Mouse (Mus musculus): Measurements from ENCODE around the gene Nfkbid. TPM values are rescaled to one million over a fixed set of nuclear protein-coding genes. Genes with fewer than 3 reads are reported as not detected.

The Nfkbid gene
- total and polyA plus RNA-seq, 3 experiments = 144 to 197 (median 161) TPM

DNA sequence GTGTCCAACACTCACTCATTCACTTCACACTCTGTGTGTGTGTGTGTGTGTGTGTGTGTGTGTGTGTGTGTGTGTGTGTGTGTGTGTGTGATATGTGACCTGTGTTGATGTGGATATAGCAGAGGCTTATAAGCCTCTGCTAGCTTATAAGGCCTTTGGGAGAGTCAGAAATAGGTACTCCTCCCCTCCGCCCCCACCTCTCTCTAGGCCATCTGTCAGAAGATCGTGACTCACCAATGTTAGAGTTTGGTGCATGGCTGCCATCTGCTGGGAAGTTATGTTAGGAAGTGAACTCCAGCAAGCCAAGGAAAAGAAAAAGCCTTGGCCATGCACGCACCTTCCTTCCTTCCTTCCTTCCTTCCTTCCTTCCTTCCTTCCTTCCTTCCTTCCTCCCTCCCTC is 10.3 kb downstream of the Nfkbid start:
- no peak overlapping the region for H3K4me3 ChIP-seq (replicated peaks in 1 of 3; ENCODE audit: low read depth in 2 of 3, low read length in 2 of 3, poor library complexity in 1 of 3)
- H3K4me1 ChIP-seq (ENCODE audit: control insufficient read depth in 1 of 2, insufficient read depth in 2 of 2) = peaks cover 10 to 45% of the 10 kb centered on the region in 2 experiments
- no peak overlapping the region for H3K9ac ChIP-seq (ENCODE audit: insufficient read depth, low read depth)
- no peak overlapping the region for H3K4me2 ChIP-seq (ENCODE audit: insufficient read depth, low read depth, poor library complexity, severe bottlenecking)
- peaks cover 19 to 25% of the 10 kb centered on the region in 2 experiments for H3K36me3 ChIP-seq (replicated peaks in 1 of 2; ENCODE audit: control insufficient read depth in 1 of 2, insufficient read depth in 1 of 2, low read length in 1 of 2)
- no peak for TF ChIP-seq TBP (conservative IDR thresholded peaks at IDR 0.05; ENCODE audit: low read depth, low read length)
- peak; percentile 97 for TF ChIP-seq SMC3 (IDR thresholded peaks at IDR 0.05; ENCODE audit: low read depth, low read length)
- TF ChIP-seq MAFK (IDR thresholded peaks at IDR 0.05; ENCODE audit: insufficient replicate concordance, low read length) = no peak
- TF ChIP-seq IRF4 (IDR thresholded peaks at IDR 0.05; ENCODE audit: low read depth, low read length) = no peak; the same call in 1 of the 2 replicates
- TF ChIP-seq NELFE (IDR thresholded peaks at IDR 0.05; ENCODE audit: low read depth, low read length) = no peak
- TF ChIP-seq CHD1 (IDR thresholded peaks at IDR 0.05; ENCODE audit: low read depth, low read length) = no peak
- TF ChIP-seq CHD2 (IDR thresholded peaks at IDR 0.05; ENCODE audit: low read length) = no peak
- TF ChIP-seq TCF12 (IDR thresholded peaks at IDR 0.05; ENCODE audit: low read depth, low read length) = no peak
- TF ChIP-seq EP300 (IDR thresholded peaks at IDR 0.05; ENCODE audit: low read length) = no peak
- no peak for TF ChIP-seq UBTF (IDR thresholded peaks at IDR 0.05; ENCODE audit: low read depth, low read length)
- peak; percentile 49; the same call in 1 of the 2 replicates for TF ChIP-seq SIN3A (IDR thresholded peaks at IDR 0.05; ENCODE audit: low read length)
- TF ChIP-seq RCOR1 (conservative IDR thresholded peaks at IDR 0.05; ENCODE audit: low read depth, low read length) = no peak
- no peak for TF ChIP-seq ETS1 (conservative IDR thresholded peaks at IDR 0.05; ENCODE audit: low read depth, low read length)
- TF ChIP-seq MXI1 (IDR thresholded peaks at IDR 0.05; ENCODE audit: low read depth, low read length) = peak; percentile 38; the same call in 1 of the 2 replicates
- no peak for TF ChIP-seq MAX (IDR thresholded peaks at IDR 0.05; ENCODE audit: low read length)
- no peak for TF ChIP-seq POLR2AphosphoS2 (IDR thresholded peaks at IDR 0.05; ENCODE audit: low read depth, low read length)
- no peak for TF ChIP-seq ZNF384 (IDR thresholded peaks at IDR 0.05; ENCODE audit: low read depth, low read length)
- no peak for TF ChIP-seq PAX5 (IDR thresholded peaks at IDR 0.05; ENCODE audit: low read length)
- TF ChIP-seq ZMIZ1 (IDR thresholded peaks at IDR 0.05; ENCODE audit: low read depth, low read length) = no peak
- no peak for TF ChIP-seq USF2 (conservative IDR thresholded peaks at IDR 0.05; ENCODE audit: low read depth, low read length)
- TF ChIP-seq NRF1 (IDR thresholded peaks at IDR 0.05; ENCODE audit: low read depth, low read length) = no peak
- TF ChIP-seq ZKSCAN1 (IDR thresholded peaks at IDR 0.05; ENCODE audit: borderline replicate concordance, low read depth, low read length) = no peak
- no peak for TF ChIP-seq JUN (IDR thresholded peaks at IDR 0.05; ENCODE audit: insufficient read depth, low read depth, low read length)
- no peak for TF ChIP-seq MEF2A (IDR thresholded peaks at IDR 0.05; ENCODE audit: borderline replicate concordance, low read depth, low read length)
- TF ChIP-seq MAZ (IDR thresholded peaks at IDR 0.05; ENCODE audit: low read depth, low read length) = peak; percentile 98
- TF ChIP-seq JUND (conservative IDR thresholded peaks at IDR 0.05; ENCODE audit: low read depth, low read length) = no peak; the same call in 1 of the 2 replicates
- TF ChIP-seq GABPA (IDR thresholded peaks at IDR 0.05; ENCODE audit: insufficient replicate concordance, low read depth, low read length) = no peak
- TF ChIP-seq KAT2A (IDR thresholded peaks at IDR 0.05; ENCODE audit: insufficient replicate concordance, low read length) = no peak
- TF ChIP-seq ZC3H11A (IDR thresholded peaks at IDR 0.05; ENCODE audit: low read depth, low read length) = peak; percentile 89
- TF ChIP-seq RAD21 (IDR thresholded peaks at IDR 0.05; ENCODE audit: low read depth, low read length) = peak; percentile 87
- no peak for TF ChIP-seq USF1 (IDR thresholded peaks at IDR 0.05; ENCODE audit: low read depth, low read length)
- TF ChIP-seq E2F4 (IDR thresholded peaks at IDR 0.05; ENCODE audit: insufficient replicate concordance, low read depth, low read length) = no peak
- 0 out of 2 replicates have a peak, but pooled peaks have one; percentile 44 for TF ChIP-seq BHLHE40 (IDR thresholded peaks at IDR 0.05; ENCODE audit: low read depth, low read length)
- TF ChIP-seq HCFC1 (IDR thresholded peaks at IDR 0.05; ENCODE audit: low read depth, low read length) = peak; percentile 69
- 0 out of 2 replicates have a peak, but pooled peaks have one; percentile 21 for TF ChIP-seq ELF1 (IDR thresholded peaks at IDR 0.05; ENCODE audit: low read depth, low read length)
- TF ChIP-seq CTCF (conservative IDR thresholded peaks at IDR 0.05 in 1 of 2, IDR thresholded peaks at IDR 0.05 in 1 of 2; ENCODE audit: low read depth in 2 of 2, low read length in 2 of 2) = peak in 1 of 2 experiments; percentile 91; a peak in 2 of 4 replicates
- TF ChIP-seq POLR2A (IDR thresholded peaks at IDR 0.05; ENCODE audit: low read depth, low read length) = no peak
- peak; percentile 61; the same call in 1 of the 2 replicates for TF ChIP-seq MYC (IDR thresholded peaks at IDR 0.05; ENCODE audit: low read depth, low read length)
- peaks cover 28% of the 10 kb centered on the region for H3K27me3 ChIP-seq (replicated peaks)
- no peak overlapping the region for H3K27ac ChIP-seq (ENCODE audit: insufficient read depth, low read depth)
- in situ Hi-C loops (cut with MboI; ENCODE audit: low pct_ligation_motif_present, low pct_unique_long_range_greater_than_20kb, low sequenced_read_pairs) (no loop called here), dilution Hi-C loops (cut with MboI; ENCODE audit: extremely low pct_ligation_motif_present, extremely low pct_unique_long_range_greater_than_20kb, low sequenced_read_pairs) (no loop called here)
- peak; percentile 72 for DNase-seq (ENCODE audit: extremely low read depth)
- no peaks in the 10 kb centered on the region for H3K9me3 ChIP-seq (replicated peaks; ENCODE audit: low read length)
- no peaks in the 10 kb centered on the region for H3K79me2 ChIP-seq (replicated peaks; ENCODE audit: control insufficient read depth, extremely low read depth, insufficient read depth, poor library complexity, severe bottlenecking)
